20 mouse cellular contexts compared by ENCODE assay signal in the genomic region with DNA sequence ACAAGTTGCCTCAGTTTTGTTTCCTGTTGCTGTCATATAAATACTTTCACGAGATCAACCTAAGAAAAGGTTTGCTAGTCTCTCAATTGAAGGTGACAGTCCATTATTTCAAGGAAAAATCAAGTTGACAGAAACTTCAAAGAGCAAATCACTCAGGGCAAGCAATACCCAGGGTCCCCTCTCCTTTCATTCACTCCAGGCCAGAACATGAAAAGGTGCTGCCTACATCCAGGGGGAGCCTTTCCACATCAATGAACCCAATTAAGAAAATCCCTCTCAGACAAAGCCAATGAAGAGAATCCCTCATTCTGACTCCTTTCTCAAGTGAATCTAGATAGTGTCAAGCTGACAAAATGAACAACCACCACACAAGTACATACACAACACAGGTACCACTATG. TPM values are rescaled to one million over a fixed set of nuclear protein-coding genes. Genes with fewer than 3 reads are reported as not detected.
A peak's percentile ranks its signal among the peaks of the same experiment; 100 is the strongest.
DNase-seq lines count a peak whose midpoint lies in the region; ATAC-seq and TF ChIP-seq lines count a peak whose summit lies in the region.
"Had no signal": no experiment of that assay in that cellular context is flagged by ENCODE, and none has a peak within 500 bp of the region (broad histone marks: within the 10 kb centered on the region; RNA-seq: fewer than 3 reads in every experiment).

No protein-coding gene starts in this region.

- peaks cover 12% of the 10 kb centered on the region; the same call in 1 of the 2 replicates for H3K4me1 ChIP-seq in forebrain, embryonic 14.5 days (ENCODE audit: control insufficient read depth, insufficient read depth, low read length)
- peaks cover 62% of the 10 kb centered on the region for H3K4me1 ChIP-seq in forebrain, embryonic 10.5 days
- peaks cover 14% of the 10 kb centered on the region; the same call in 1 of the 2 replicates for H3K4me1 ChIP-seq in midbrain, embryonic 14.5 days (ENCODE audit: control insufficient read depth, insufficient read depth, low read length)
- no peaks in the 10 kb centered on the region for H3K4me1 ChIP-seq in midbrain, postnatal 0 days (ENCODE audit: insufficient read depth, low read length)
- H3K4me1 ChIP-seq: heart, embryonic 12.5 days had no signal

- 5% methylated on average over 1 of the region's 1 CpGs for WGBS in forebrain, embryonic 14.5 days
- WGBS in forebrain, embryonic 10.5 days = 9% methylated on average over 1 of the region's 1 CpGs
- WGBS in midbrain, embryonic 14.5 days = 7% methylated on average over 1 of the region's 1 CpGs
- 16% methylated on average over 1 of the region's 1 CpGs for WGBS in midbrain, postnatal 0 days

- TF ChIP-seq CTCF in midbrain, postnatal 0 days (IDR thresholded peaks at IDR 0.05) = no peak

- peak; percentile 5 for DNase-seq in forebrain, embryonic 14.5 days (ENCODE audit: low spot score)
- no peak for DNase-seq in forebrain, embryonic 10.5 days (ENCODE audit: extremely low spot score, low spot score)
- peak; percentile 25 for DNase-seq in midbrain, embryonic 14.5 days
- no peak for DNase-seq in midbrain, postnatal 0 days (ENCODE audit: low spot score)
- DNase-seq in retina, embryonic 14.5 days (ENCODE audit: low spot score) = peak; percentile 55
- DNase-seq: adrenal gland, postnatal 14 days; cerebellum, adult 18-20 months; cerebellum, postnatal 10 days; forebrain, postnatal 0 days; gastrocnemius, postnatal 14 days; heart, adult 2 months; kidney, adult 11 months had no signal

- H3K27me3 ChIP-seq in forebrain, embryonic 14.5 days (replicated peaks; ENCODE audit: control insufficient read depth, insufficient read depth, low read length) = no peaks in the 10 kb centered on the region
- H3K27me3 ChIP-seq in forebrain, embryonic 10.5 days (ENCODE audit: poor library complexity, severe bottlenecking) = peaks cover 4% of the 10 kb centered on the region; the same call in 1 of the 2 replicates
- H3K27me3 ChIP-seq in midbrain, embryonic 14.5 days (ENCODE audit: control insufficient read depth, insufficient read depth, low read length) = no peaks in the 10 kb centered on the region
- no peaks in the 10 kb centered on the region for H3K27me3 ChIP-seq in midbrain, postnatal 0 days (ENCODE audit: insufficient read depth, low read length)
- H3K27me3 ChIP-seq: embryonic facial prominence, embryonic 12.5 days; forebrain, embryonic 12.5 days; heart, embryonic 12.5 days; Patski had no signal

- no peak overlapping the region for H3K27ac ChIP-seq in forebrain, embryonic 14.5 days (ENCODE audit: low read depth, low read length)
- H3K27ac ChIP-seq in forebrain, embryonic 10.5 days = no peak overlapping the region
- no peak overlapping the region for H3K27ac ChIP-seq in midbrain, embryonic 14.5 days (replicated peaks; ENCODE audit: low read depth, low read length)
- no peak overlapping the region for H3K27ac ChIP-seq in midbrain, postnatal 0 days (ENCODE audit: low read depth, low read length)
- H3K27ac ChIP-seq: embryonic facial prominence, embryonic 12.5 days; forebrain, embryonic 12.5 days; heart, adult 2 months had no signal

- H3K9me3 ChIP-seq in forebrain, embryonic 14.5 days (replicated peaks; ENCODE audit: control insufficient read depth, low read length) = no peaks in the 10 kb centered on the region
- H3K9me3 ChIP-seq in forebrain, embryonic 10.5 days = no peaks in the 10 kb centered on the region
- H3K9me3 ChIP-seq in midbrain, embryonic 14.5 days (ENCODE audit: control insufficient read depth, low read length) = no peaks in the 10 kb centered on the region
- no peaks in the 10 kb centered on the region for H3K9me3 ChIP-seq in midbrain, postnatal 0 days (ENCODE audit: low read length)
- H3K9me3 ChIP-seq: embryonic facial prominence, embryonic 12.5 days; forebrain, embryonic 12.5 days; heart, embryonic 12.5 days had no signal

- no peak overlapping the region for H3K4me2 ChIP-seq in forebrain, embryonic 14.5 days (ENCODE audit: low read length)
- no peak overlapping the region for H3K4me2 ChIP-seq in midbrain, embryonic 14.5 days (ENCODE audit: low read length)
- no peak overlapping the region for H3K4me2 ChIP-seq in midbrain, postnatal 0 days (ENCODE audit: low read depth, low read length, poor library complexity, severe bottlenecking)
- H3K4me2 ChIP-seq: embryonic facial prominence, embryonic 12.5 days; forebrain, embryonic 12.5 days; heart, embryonic 12.5 days had no signal

- no peak overlapping the region for H3K9ac ChIP-seq in forebrain, embryonic 14.5 days (ENCODE audit: low read length)
- no peak overlapping the region for H3K9ac ChIP-seq in midbrain, embryonic 14.5 days (replicated peaks; ENCODE audit: low read length)
- H3K9ac ChIP-seq in midbrain, postnatal 0 days (replicated peaks; ENCODE audit: low read length, poor library complexity, severe bottlenecking) = no peak overlapping the region
- H3K9ac ChIP-seq: embryonic facial prominence, embryonic 12.5 days; forebrain, embryonic 12.5 days; forebrain, postnatal 0 days; heart, embryonic 12.5 days had no signal

- no peak for ATAC-seq in forebrain, embryonic 14.5 days
- ATAC-seq in midbrain, embryonic 14.5 days (ENCODE audit: low FRiP score, low TSS enrichment) = no peak
- ATAC-seq in midbrain, postnatal 0 days (ENCODE audit: low FRiP score) = no peak
- ATAC-seq in inflammation-experienced regulatory T-cells, adult 6 months = no peak
- ATAC-seq: activated CD4-positive, CD25-positive, alpha-beta regulatory T cell, adult 4 months; forebrain, postnatal 0 days; hindbrain, embryonic 16.5 days; Patski had no signal

- no peak overlapping the region for H3K4me3 ChIP-seq in forebrain, embryonic 14.5 days (ENCODE audit: low read depth, low read length)
- no peak overlapping the region for H3K4me3 ChIP-seq in forebrain, embryonic 10.5 days
- H3K4me3 ChIP-seq in midbrain, embryonic 14.5 days (replicated peaks; ENCODE audit: low read depth, low read length) = no peak overlapping the region
- no peak overlapping the region for H3K4me3 ChIP-seq in midbrain, postnatal 0 days (ENCODE audit: low read depth, low read length)
- H3K4me3 ChIP-seq: embryonic facial prominence, embryonic 12.5 days; forebrain, embryonic 12.5 days; heart, adult 2 months; heart, embryonic 12.5 days had no signal

- H3K36me3 ChIP-seq in forebrain, embryonic 14.5 days (ENCODE audit: control insufficient read depth, insufficient read depth, low read length) = no peaks in the 10 kb centered on the region
- no peaks in the 10 kb centered on the region for H3K36me3 ChIP-seq in forebrain, embryonic 10.5 days (replicated peaks)
- H3K36me3 ChIP-seq in midbrain, embryonic 14.5 days (ENCODE audit: control insufficient read depth, insufficient read depth, low read length) = no peaks in the 10 kb centered on the region
- H3K36me3 ChIP-seq in midbrain, postnatal 0 days (ENCODE audit: insufficient read depth, low read length) = no peaks in the 10 kb centered on the region
- H3K36me3 ChIP-seq: embryonic facial prominence, embryonic 12.5 days; forebrain, embryonic 12.5 days; heart, embryonic 12.5 days had no signal

RNA-seq across cellular contexts. Expression of a gene that starts 2.5 kb away (rescaled TPM):
- 11.6 and 12.3 TPM in 2 replicates for polyA plus RNA-seq in forebrain, embryonic 14.5 days (2014; fragmentation: Nextera tagmentation; extraction: Ambion mirVana)
- polyA plus RNA-seq in forebrain, embryonic 10.5 days (2016; fragmentation: Nextera tagmentation; extraction: Ambion mirVana) = 11.9 and 13.0 TPM in 2 replicates
- polyA plus RNA-seq in midbrain, embryonic 14.5 days (2014; fragmentation: Nextera tagmentation; extraction: Ambion mirVana) = 17.2 and 21.5 TPM in 2 replicates
- 30.6 and 37.5 TPM in 2 replicates for total RNA-seq in midbrain, postnatal 0 days (2014; rRNA removed)
- polyA plus RNA-seq in midbrain, postnatal 0 days (2015; fragmentation: Nextera tagmentation; extraction: Ambion mirVana) = 7.1 and 9.1 TPM in 2 replicates
- 10 to 100 TPM; 15.3 to 29.8 (median 19.5) TPM for polyA plus RNA-seq in inflammation-experienced regulatory T-cells, adult 6 months (2017; shearing (Covaris generic))
- total RNA-seq: MEL had no signal

Comparison
In these comparisons a context has a peak if more than half of its experiments do, and no peak if none do; other contexts are left out.
1. DNase-seq: peak in forebrain, embryonic 14.5 days (single experiment), midbrain, embryonic 14.5 days (single experiment) and retina, embryonic 14.5 days (single experiment); none in forebrain, embryonic 10.5 days (single experiment) and midbrain, postnatal 0 days (single experiment).